Mouse (Mus musculus) heart, postnatal 14 days (tissue): ENCODE data around the gene Phox2a. TPM values are rescaled to one million over a fixed set of nuclear protein-coding genes. Genes with fewer than 3 reads are reported as not detected.
A peak's percentile ranks its signal among the peaks of the same experiment; 100 is the strongest.

Experiments used
- DNase-seq, 2 experiments: peaks; one replicate each; pipeline ENCODE4 v3.0.0; 2021 to 2022
- intact Hi-C: fragments of 180-260 bp; cut with DNase I; formaldehyde crosslinking; loops from one replicate; pipeline ENCODE4 v1.15.1; 2025
- total RNA-seq, 2 experiments: library from RNA; stranded (reverse); gene quantifications; 2 replicates each; pipeline ENCODE4 v1.2.3; 2021

Phox2a gene
- total RNA-seq, 2 experiments from 2014 or later = 0.50 to 0.61 TPM

- intact Hi-C loops = loop anchor here (5.0 kb wide), 1 partner anchor 60 kb away; no protein-coding TSS in a partner anchor
- no peak for DNase-seq
Observed at GRCm38 (mm10) chr7:101837154-101837605, 19.1 kb downstream of the Phox2a start.

GRCm38 (mm10) chr7:101837606-101838471 is 19.7 kb downstream of the Phox2a start, which contains the start of gene Inppl1:
Gene Inppl1, minus strand, starts transcription at chr7:101838229.
- intact Hi-C loops = loop anchor here (5.0 kb wide), 1 partner anchor 59 kb away; no protein-coding TSS in a partner anchor
- DNase-seq = peak; percentile 87 to 88

GRCm38 (mm10) chr7:101844186-101844585 is 26.1 kb downstream of the Phox2a start:
- DNase-seq = no peak
- intact Hi-C loops = no loop called here

GRCm38 (mm10) chr7:101847934-101848333 is 29.8 kb downstream of the Phox2a start:
- intact Hi-C loops = no loop called here
- DNase-seq = no peak

GRCm38 (mm10) chr7:101851689-101852088 is 33.6 kb downstream of the Phox2a start:
- no peak for DNase-seq
- intact Hi-C loops = no loop called here

- no peak for DNase-seq
- intact Hi-C loops = no loop called here
Observed at GRCm38 (mm10) chr7:101852846-101853245, 34.7 kb downstream of the Phox2a start.

- DNase-seq = no peak
- intact Hi-C loops = no loop called here
Observed at GRCm38 (mm10) chr7:101853816-101854215, 35.7 kb downstream of the Phox2a start.

GRCm38 (mm10) chr7:101857094-101857493 is 39.0 kb downstream of the Phox2a start, which contains the start of gene Folr2:
Gene Folr2, minus strand, starts transcription at chr7:101857194.
- intact Hi-C loops = no loop called here
- no peak for DNase-seq

- intact Hi-C loops = no loop called here
Observed at GRCm38 (mm10) chr7:101858362-101858761, 40.2 kb downstream of the Phox2a start.

GRCm38 (mm10) chr7:101860978-101861377 is 42.9 kb downstream of the Phox2a start:
- no peak for DNase-seq

More at GRCm38 (mm10) chr7:101858362-101858761, 40.2 kb downstream of the Phox2a start:
- no peak for DNase-seq

GRCm38 (mm10) chr7:101862291-101862690 is 44.2 kb downstream of the Phox2a start:
- intact Hi-C loops = no loop called here
- DNase-seq = no peak

More at GRCm38 (mm10) chr7:101860978-101861377, 42.9 kb downstream of the Phox2a start:
- intact Hi-C loops = no loop called here

- intact Hi-C loops = no loop called here
- DNase-seq = no peak
Observed at GRCm38 (mm10) chr7:101863415-101863814, 45.3 kb downstream of the Phox2a start, which contains the start of gene Anapc15. Gene Anapc15, plus strand, starts transcription at chr7:101863715.

- intact Hi-C loops = no loop called here
- no peak for DNase-seq
Observed at GRCm38 (mm10) chr7:101866491-101867265, 48.6 kb downstream of the Phox2a start.

- no peak for DNase-seq
- intact Hi-C loops = no loop called here
Observed at GRCm38 (mm10) chr7:101867482-101867881, 49.4 kb downstream of the Phox2a start.

- DNase-seq = peak in 1 of 2 experiments; percentile 23
- intact Hi-C loops = no loop called here
Observed at GRCm38 (mm10) chr7:101868241-101869162, 50.4 kb downstream of the Phox2a start.

- intact Hi-C loops = no loop called here
- no peak for DNase-seq
Observed at GRCm38 (mm10) chr7:101869163-101869500, 51.0 kb downstream of the Phox2a start.

- intact Hi-C loops = no loop called here
- DNase-seq = no peak
Observed at GRCm38 (mm10) chr7:101870629-101871028, 52.5 kb downstream of the Phox2a start, which contains the start of gene Folr1. Gene Folr1, minus strand, starts transcription at chr7:101870788.

GRCm38 (mm10) chr7:101871296-101871695 is 53.2 kb downstream of the Phox2a start:
- intact Hi-C loops = no loop called here
- no peak for DNase-seq
